Mouse (Mus musculus): Measurements from ENCODE around the gene Cisd1.

GRCm38 (mm10) chr10:71361836-71362562 is 17.2 kb upstream of the Cisd1 start:
- TF ChIP-seq POLR2A (IDR thresholded peaks at IDR 0.05; ENCODE audit: low read depth, low read length) = no peak
- TF ChIP-seq CTCF (IDR thresholded peaks at IDR 0.05; ENCODE audit: borderline replicate concordance, insufficient read depth, low read length) = no peak
